In the genomic region with DNA sequence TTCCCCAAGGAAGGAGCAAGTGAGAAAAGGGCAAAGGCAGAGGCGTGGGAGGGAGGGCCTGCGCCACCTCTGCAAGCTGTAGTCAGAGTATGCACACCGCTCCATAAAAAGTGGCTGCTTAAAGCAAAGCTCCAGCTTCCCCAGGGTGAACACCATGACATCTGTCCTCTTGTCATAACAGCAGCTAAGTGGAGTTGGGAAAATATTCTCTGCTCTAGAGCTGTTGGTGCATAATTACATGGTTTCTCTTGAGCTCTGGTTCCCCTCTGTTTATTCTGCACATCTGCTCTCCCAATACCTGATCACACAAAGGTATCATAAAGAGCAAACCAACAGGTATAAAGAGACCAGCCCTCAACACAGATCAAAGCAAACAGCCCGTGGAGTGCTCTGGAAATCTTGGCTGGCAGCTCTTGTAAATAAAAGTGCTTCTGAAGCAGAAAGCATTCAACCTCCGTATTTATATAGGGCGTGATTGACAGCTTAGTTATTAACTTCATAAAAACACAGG, we compare ENCODE assay signal across 8 mouse cellular contexts.
DNase-seq lines count a peak whose midpoint lies in the region; ATAC-seq and TF ChIP-seq lines count a peak whose summit lies in the region.

No protein-coding gene starts in this region.

- H3K27ac ChIP-seq in left cerebral cortex, adult 2 months = peak overlapping the region; percentile 18
- peak overlapping the region; percentile 63 for H3K27ac ChIP-seq in forebrain, embryonic 16.5 days (ENCODE audit: low read length)
- H3K27ac ChIP-seq in olfactory bulb, adult 2 months (ENCODE audit: insufficient read depth, low read depth, low read length) = peak overlapping the region; percentile 55; the same call in 1 of the 2 replicates

- no peaks in the 10 kb centered on the region for H3K9me3 ChIP-seq in forebrain, embryonic 16.5 days (ENCODE audit: control insufficient read depth, low read length)

- H3K4me1 ChIP-seq in forebrain, embryonic 16.5 days (replicated peaks; ENCODE audit: control insufficient read depth, insufficient read depth, low read length) = peaks cover 43% of the 10 kb centered on the region
- H3K4me1 ChIP-seq in olfactory bulb, adult 2 months (ENCODE audit: control insufficient read depth, insufficient read depth, low read length) = peaks cover 7% of the 10 kb centered on the region

- peak; percentile 50 for ATAC-seq in forebrain, embryonic 16.5 days

- no peaks in the 10 kb centered on the region for H3K36me3 ChIP-seq in forebrain, embryonic 16.5 days (ENCODE audit: control insufficient read depth, insufficient read depth)

- no peak for DNase-seq in left cerebral cortex, adult 2 months (ENCODE audit: extremely low spot score in 1 of 2, low spot score in 2 of 2)
- DNase-seq in left cerebral cortex, adult 11 months (ENCODE audit: low spot score) = no peak
- DNase-seq in large intestine, adult 2 months (ENCODE audit: low read depth, low spot score) = peak; percentile 83
- no peak for DNase-seq in layer of hippocampus, adult 9-11 months
- DNase-seq in frontal cortex, postnatal 10 days (ENCODE audit: low spot score in 2 of 2) = no peak
- no peak for DNase-seq in cerebellum, postnatal 4 days (ENCODE audit: low spot score in 2 of 2)

- WGBS in forebrain, embryonic 16.5 days = 14% methylated on average over 6 of the region's 6 CpGs
- WGBS in large intestine, adult 2 months = 20% methylated on average over 6 of the region's 6 CpGs
- WGBS in olfactory bulb, adult 2 months = 27% methylated on average over 6 of the region's 6 CpGs

- intact Hi-C loops in left cerebral cortex, adult 2 months (cut with DNase I) = no loop called here

- no peak for TF ChIP-seq POLR2A in olfactory bulb, adult 2 months (IDR thresholded peaks at IDR 0.05; ENCODE audit: insufficient read depth, low read depth, low read length)

- H3K4me3 ChIP-seq in left cerebral cortex, adult 2 months = no peak overlapping the region
- no peak overlapping the region for H3K4me3 ChIP-seq in forebrain, embryonic 16.5 days (replicated peaks; ENCODE audit: low read length)
- no peak overlapping the region for H3K4me3 ChIP-seq in olfactory bulb, adult 2 months (ENCODE audit: insufficient read depth, low read depth, low read length)

- no peak overlapping the region for H3K9ac ChIP-seq in forebrain, embryonic 16.5 days (replicated peaks; ENCODE audit: low read depth, low read length)

- no peak for TF ChIP-seq CTCF in left cerebral cortex, adult 2 months (IDR thresholded peaks at IDR 0.05)
- TF ChIP-seq CTCF in olfactory bulb, adult 2 months (IDR thresholded peaks at IDR 0.05; ENCODE audit: insufficient read depth, low read depth, low read length) = no peak

- H3K4me2 ChIP-seq in forebrain, embryonic 16.5 days (ENCODE audit: low read length) = 0 out of 2 replicates have a peak overlapping the region, but pooled peaks have one; percentile 10

- no peaks in the 10 kb centered on the region for H3K27me3 ChIP-seq in forebrain, embryonic 16.5 days (replicated peaks; ENCODE audit: control insufficient read depth, insufficient read depth, low read length)
